23 mouse cellular contexts compared by ENCODE assay signal in genomic region chrX:137809526-137809925, GRCm38 (mm10).
DNase-seq lines count a peak whose midpoint lies in the region; ATAC-seq and TF ChIP-seq lines count a peak whose summit lies in the region.
"Had no signal": no experiment of that assay in that cellular context is flagged by ENCODE, and none has a peak within 500 bp of the region (broad histone marks: within the 10 kb centered on the region; RNA-seq: fewer than 3 reads in every experiment).

No protein-coding gene starts in this region.

- no peaks in the 10 kb centered on the region for H3K4me1 ChIP-seq in forebrain, embryonic 14.5 days (ENCODE audit: control insufficient read depth, insufficient read depth, low read length)
- no peaks in the 10 kb centered on the region for H3K4me1 ChIP-seq in forebrain, embryonic 11.5 days (replicated peaks; ENCODE audit: control insufficient read depth, insufficient read depth, low read length)
- H3K4me1 ChIP-seq in limb, embryonic 14.5 days (ENCODE audit: control insufficient read depth, insufficient read depth, low read length) = no peaks in the 10 kb centered on the region
- no peaks in the 10 kb centered on the region for H3K4me1 ChIP-seq in limb, embryonic 10.5 days
- H3K4me1 ChIP-seq in midbrain, postnatal 0 days (ENCODE audit: insufficient read depth, low read length) = no peaks in the 10 kb centered on the region
- H3K4me1 ChIP-seq in midbrain, embryonic 10.5 days = no peaks in the 10 kb centered on the region; the same call in 1 of the 2 replicates
- H3K4me1 ChIP-seq: embryonic facial prominence, embryonic 12.5 days; embryonic facial prominence, embryonic 15.5 days; forebrain, embryonic 10.5 days; forebrain, embryonic 13.5 days had no signal

- no peak for TF ChIP-seq CTCF in midbrain, postnatal 0 days (IDR thresholded peaks at IDR 0.05)

- H3K36me3 ChIP-seq in forebrain, embryonic 14.5 days (ENCODE audit: control insufficient read depth, insufficient read depth, low read length) = no peaks in the 10 kb centered on the region
- no peaks in the 10 kb centered on the region for H3K36me3 ChIP-seq in forebrain, embryonic 11.5 days (ENCODE audit: control insufficient read depth, insufficient read depth, low read length)
- no peaks in the 10 kb centered on the region for H3K36me3 ChIP-seq in limb, embryonic 14.5 days (ENCODE audit: control insufficient read depth, insufficient read depth, low read length)
- no peaks in the 10 kb centered on the region for H3K36me3 ChIP-seq in limb, embryonic 10.5 days
- H3K36me3 ChIP-seq in midbrain, postnatal 0 days (ENCODE audit: insufficient read depth, low read length) = no peaks in the 10 kb centered on the region
- H3K36me3 ChIP-seq in midbrain, embryonic 10.5 days = no peaks in the 10 kb centered on the region
- H3K36me3 ChIP-seq: embryonic facial prominence, embryonic 12.5 days; embryonic facial prominence, embryonic 15.5 days; forebrain, embryonic 10.5 days had no signal

- no peak for TF ChIP-seq POLR2A in limb, embryonic 14.5 days (IDR thresholded peaks at IDR 0.05; ENCODE audit: borderline replicate concordance, extremely low read depth, insufficient read depth, insufficient read length)

- H3K4me3 ChIP-seq in forebrain, embryonic 14.5 days (ENCODE audit: low read depth, low read length) = no peak overlapping the region
- H3K4me3 ChIP-seq in forebrain, embryonic 11.5 days (ENCODE audit: low read depth, low read length) = no peak overlapping the region
- no peak overlapping the region for H3K4me3 ChIP-seq in limb, embryonic 14.5 days (replicated peaks; ENCODE audit: low read length)
- no peak overlapping the region for H3K4me3 ChIP-seq in limb, embryonic 10.5 days
- H3K4me3 ChIP-seq in midbrain, postnatal 0 days (ENCODE audit: low read depth, low read length) = no peak overlapping the region
- no peak overlapping the region for H3K4me3 ChIP-seq in midbrain, embryonic 10.5 days
- H3K4me3 ChIP-seq: embryonic facial prominence, embryonic 12.5 days; embryonic facial prominence, embryonic 15.5 days; erythroblast, embryonic 14.5 days; forebrain, embryonic 10.5 days; forebrain, embryonic 13.5 days had no signal

- WGBS in forebrain, embryonic 14.5 days = 53% methylated on average over 3 of the region's 3 CpGs
- 77% methylated on average over 3 of the region's 3 CpGs for WGBS in forebrain, embryonic 11.5 days
- 45% methylated on average over 3 of the region's 3 CpGs for WGBS in limb, embryonic 14.5 days
- 90% methylated on average over 3 of the region's 3 CpGs for WGBS in limb, embryonic 10.5 days
- 66% methylated on average over 3 of the region's 3 CpGs for WGBS in midbrain, postnatal 0 days
- WGBS in midbrain, embryonic 10.5 days = 73% methylated on average over 3 of the region's 3 CpGs

- no peak for ATAC-seq in forebrain, embryonic 14.5 days
- ATAC-seq in forebrain, embryonic 11.5 days (replicated peaks; ENCODE audit: low FRiP score) = no peak
- ATAC-seq in limb, embryonic 14.5 days (ENCODE audit: low FRiP score, low read depth) = no peak
- no peak for ATAC-seq in midbrain, postnatal 0 days (ENCODE audit: low FRiP score)
- ATAC-seq: forebrain, embryonic 13.5 days; forebrain, embryonic 16.5 days had no signal

- H3K27me3 ChIP-seq in forebrain, embryonic 14.5 days (replicated peaks; ENCODE audit: control insufficient read depth, insufficient read depth, low read length) = no peaks in the 10 kb centered on the region
- no peaks in the 10 kb centered on the region for H3K27me3 ChIP-seq in forebrain, embryonic 11.5 days (ENCODE audit: control insufficient read depth, insufficient read depth, low read length)
- no peaks in the 10 kb centered on the region for H3K27me3 ChIP-seq in limb, embryonic 14.5 days (ENCODE audit: control insufficient read depth, insufficient read depth, low read length)
- H3K27me3 ChIP-seq in limb, embryonic 10.5 days (ENCODE audit: low read depth, poor library complexity, severe bottlenecking) = peaks cover 33% of the 10 kb centered on the region; the same call in 1 of the 2 replicates
- H3K27me3 ChIP-seq in midbrain, postnatal 0 days (ENCODE audit: insufficient read depth, low read length) = no peaks in the 10 kb centered on the region
- peaks cover 21% of the 10 kb centered on the region for H3K27me3 ChIP-seq in midbrain, embryonic 10.5 days (ENCODE audit: low read depth, poor library complexity, severe bottlenecking)
- H3K27me3 ChIP-seq: embryonic facial prominence, embryonic 12.5 days; embryonic facial prominence, embryonic 15.5 days; forebrain, embryonic 13.5 days had no signal

- no peak overlapping the region for H3K4me2 ChIP-seq in forebrain, embryonic 14.5 days (ENCODE audit: low read length)
- H3K4me2 ChIP-seq in forebrain, embryonic 11.5 days (ENCODE audit: low read depth, low read length, severe bottlenecking) = no peak overlapping the region
- H3K4me2 ChIP-seq in limb, embryonic 14.5 days (replicated peaks; ENCODE audit: low read depth, low read length, severe bottlenecking) = no peak overlapping the region
- H3K4me2 ChIP-seq in midbrain, postnatal 0 days (ENCODE audit: low read depth, low read length, poor library complexity, severe bottlenecking) = no peak overlapping the region
- H3K4me2 ChIP-seq: embryonic facial prominence, embryonic 12.5 days; embryonic facial prominence, embryonic 15.5 days; forebrain, embryonic 13.5 days had no signal

- peak; percentile 33 for DNase-seq in forebrain, embryonic 14.5 days (ENCODE audit: low spot score)
- DNase-seq in forebrain, embryonic 11.5 days (ENCODE audit: low spot score) = no peak
- peak; percentile 75 for DNase-seq in limb, embryonic 14.5 days (ENCODE audit: low spot score)
- no peak for DNase-seq in limb, embryonic 10.5 days (ENCODE audit: low spot score)
- DNase-seq in midbrain, postnatal 0 days (ENCODE audit: low spot score) = peak; percentile 3
- DNase-seq in midbrain, embryonic 10.5 days (ENCODE audit: low spot score) = no peak
- no peak for DNase-seq in adrenal gland, postnatal 14 days
- DNase-seq: adrenal gland, adult 2 months; adrenal gland, postnatal 10 days; adrenal gland, postnatal 36 days; cerebellum, adult 11 months; cerebellum, adult 18-20 months; cerebellum, adult 8-10 months; cerebellum, adult 9-11 months; cerebellum, postnatal 14 days; cerebellum, postnatal 36 days; embryo, embryonic 11 days had no signal

- H3K27ac ChIP-seq in forebrain, embryonic 14.5 days (ENCODE audit: low read depth, low read length) = no peak overlapping the region
- no peak overlapping the region for H3K27ac ChIP-seq in forebrain, embryonic 11.5 days (ENCODE audit: low read depth, low read length)
- no peak overlapping the region for H3K27ac ChIP-seq in limb, embryonic 14.5 days (replicated peaks; ENCODE audit: low read depth, low read length)
- no peak overlapping the region for H3K27ac ChIP-seq in limb, embryonic 10.5 days
- H3K27ac ChIP-seq in midbrain, postnatal 0 days (ENCODE audit: low read depth, low read length) = no peak overlapping the region
- H3K27ac ChIP-seq in midbrain, embryonic 10.5 days (replicated peaks) = no peak overlapping the region
- H3K27ac ChIP-seq: embryonic facial prominence, embryonic 12.5 days; embryonic facial prominence, embryonic 15.5 days; forebrain, embryonic 10.5 days; forebrain, embryonic 13.5 days had no signal

- H3K9me3 ChIP-seq in forebrain, embryonic 14.5 days (replicated peaks; ENCODE audit: control insufficient read depth, low read length) = no peaks in the 10 kb centered on the region
- no peaks in the 10 kb centered on the region for H3K9me3 ChIP-seq in forebrain, embryonic 11.5 days (ENCODE audit: control insufficient read depth, low read length)
- H3K9me3 ChIP-seq in limb, embryonic 14.5 days (ENCODE audit: control insufficient read depth, low read length) = no peaks in the 10 kb centered on the region
- no peaks in the 10 kb centered on the region for H3K9me3 ChIP-seq in limb, embryonic 10.5 days (replicated peaks)
- no peaks in the 10 kb centered on the region for H3K9me3 ChIP-seq in midbrain, postnatal 0 days (ENCODE audit: low read length)
- no peaks in the 10 kb centered on the region for H3K9me3 ChIP-seq in midbrain, embryonic 10.5 days (replicated peaks)
- H3K9me3 ChIP-seq: embryonic facial prominence, embryonic 12.5 days; embryonic facial prominence, embryonic 15.5 days; forebrain, embryonic 10.5 days; forebrain, embryonic 13.5 days had no signal

- no peak overlapping the region for H3K9ac ChIP-seq in forebrain, embryonic 14.5 days (ENCODE audit: low read length)
- no peak overlapping the region for H3K9ac ChIP-seq in forebrain, embryonic 11.5 days (ENCODE audit: low read length)
- no peak overlapping the region for H3K9ac ChIP-seq in limb, embryonic 14.5 days (ENCODE audit: low read depth, low read length, severe bottlenecking)
- no peak overlapping the region for H3K9ac ChIP-seq in midbrain, postnatal 0 days (replicated peaks; ENCODE audit: low read length, poor library complexity, severe bottlenecking)
- H3K9ac ChIP-seq: embryonic facial prominence, embryonic 12.5 days; embryonic facial prominence, embryonic 15.5 days; forebrain, embryonic 13.5 days had no signal

Comparison
In these comparisons a context has a peak if more than half of its experiments do, and no peak if none do; other contexts are left out.
1. DNase-seq: peak in forebrain, embryonic 14.5 days (single experiment), limb, embryonic 14.5 days (single experiment) and midbrain, postnatal 0 days (single experiment); none in forebrain, embryonic 11.5 days (single experiment), limb, embryonic 10.5 days (single experiment), midbrain, embryonic 10.5 days (single experiment) and adrenal gland, postnatal 14 days (single experiment).